ENCODE assay signal across 10 mouse cellular contexts in genomic region chr14:103815542-103815941, GRCm38 (mm10). TPM values are rescaled to one million over a fixed set of nuclear protein-coding genes. Genes with fewer than 3 reads are reported as not detected.
A peak's percentile ranks its signal among the peaks of the same experiment; 100 is the strongest.
DNase-seq lines count a peak whose midpoint lies in the region; TF ChIP-seq lines count a peak whose summit lies in the region.
"Had no signal": no experiment of that assay in that cellular context is flagged by ENCODE, and none has a peak within 500 bp of the region (broad histone marks: within the 10 kb centered on the region; RNA-seq: fewer than 3 reads in every experiment).

No protein-coding gene starts in this region.

- 25% methylated on average over 16 of the region's 16 CpGs for WGBS in lung, adult 2 months

- no peak for TF ChIP-seq CTCF in lung, adult 2 months (IDR thresholded peaks at IDR 0.05; ENCODE audit: insufficient read depth, low read length)

- DNase-seq in gastrocnemius, adult 18-20 months (ENCODE audit: low spot score): peak; percentile 44
- DNase-seq in gastrocnemius, postnatal 10 days: no peak
- DNase-seq in adrenal gland, postnatal 14 days: peak; percentile 71
- peak; percentile 61 for DNase-seq in heart, postnatal 4 days
- DNase-seq in lung, adult 2 months: peak; percentile 18
- DNase-seq in spleen, adult 18-20 months: no peak
- no peak for DNase-seq in cerebellum, postnatal 36 days
- DNase-seq in right cerebral cortex, postnatal 36 days (ENCODE audit: low spot score in 2 of 2): no peak

- H3K4me3 ChIP-seq in lung, adult 2 months (replicated peaks; ENCODE audit: extremely low read depth, low read depth, low read length): peak overlapping the region; percentile 13
- H3K4me3 ChIP-seq: midbrain, embryonic 12.5 days had no signal

- peaks cover 2% of the 10 kb centered on the region; the same call in 1 of the 2 replicates for H3K4me1 ChIP-seq in lung, adult 2 months (ENCODE audit: control insufficient read depth, insufficient read depth, low read length)
- H3K4me1 ChIP-seq: midbrain, embryonic 12.5 days had no signal

- TF ChIP-seq POLR2A in lung, adult 2 months (IDR thresholded peaks at IDR 0.05; ENCODE audit: borderline replicate concordance, extremely low read depth, low read depth, low read length): no peak

RNA-seq across cellular contexts. Expression of gene Ednrb, which starts 28.7 kb away (rescaled TPM):
- total RNA-seq in gastrocnemius, adult 18-20 months (2021): 1 to 10 TPM; 5.9 to 8.5 TPM
- total RNA-seq in gastrocnemius, postnatal 10 days (2021): 10 to 100 TPM; 19.1 to 19.7 TPM
- 44.5 and 52.8 TPM in 2 replicates for total RNA-seq in adrenal gland, postnatal 14 days (2021)
- 10 to 100 TPM; 38.1 to 42.6 TPM for total RNA-seq in heart, postnatal 4 days (2021)
- polyA plus RNA-seq in lung, adult 2 months (2012; rRNA removed): 24.3 and 36.2 TPM in 2 replicates
- polyA plus RNA-seq: C2C12 had no signal

Comparison
In these comparisons a context has a peak if more than half of its experiments do, and no peak if none do; other contexts are left out.
1. DNase-seq: peak in gastrocnemius, adult 18-20 months (single experiment), adrenal gland, postnatal 14 days (single experiment), heart, postnatal 4 days (single experiment) and lung, adult 2 months (single experiment); none in gastrocnemius, postnatal 10 days (single experiment), spleen, adult 18-20 months (0 of 2), cerebellum, postnatal 36 days (0 of 2) and right cerebral cortex, postnatal 36 days (0 of 2).